Mouse (Mus musculus) Muller cell, postnatal 12 days (primary cell): ENCODE measurements at regions not wholly inside any gene's neighbourhood (a gene's known extent, or its start where the extent isn't known, plus 50 kb on each side); places are given as distances from the start of the nearest gene placed in this dataset.

Experiments used
- DNase-seq: peaks from one replicate; pipeline ENCODE4 v3.0.0-alpha.2; 2015; ENCODE audit errors: inconsistent ontology term

DNA sequence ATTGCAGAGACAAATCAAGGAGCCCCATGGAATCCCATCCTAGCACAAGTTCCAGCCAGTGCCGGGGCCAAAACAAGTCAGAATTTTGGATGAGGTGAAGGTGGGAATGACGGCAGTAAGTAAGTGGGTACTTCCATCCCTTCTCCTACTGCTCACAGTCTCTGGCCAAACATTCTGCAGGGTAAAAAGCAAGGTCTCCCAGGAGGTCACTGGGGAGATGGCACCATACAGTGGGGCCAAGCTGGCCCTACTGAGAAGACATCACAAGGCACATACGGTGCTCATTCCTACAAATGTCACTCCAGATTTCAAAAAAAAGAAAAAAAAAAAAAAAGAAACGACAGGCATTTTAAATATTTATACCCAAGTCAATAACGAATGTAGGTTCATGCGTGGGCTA, 129.6 kb downstream of the Ddx11 start:
- no peak for DNase-seq

DNA sequence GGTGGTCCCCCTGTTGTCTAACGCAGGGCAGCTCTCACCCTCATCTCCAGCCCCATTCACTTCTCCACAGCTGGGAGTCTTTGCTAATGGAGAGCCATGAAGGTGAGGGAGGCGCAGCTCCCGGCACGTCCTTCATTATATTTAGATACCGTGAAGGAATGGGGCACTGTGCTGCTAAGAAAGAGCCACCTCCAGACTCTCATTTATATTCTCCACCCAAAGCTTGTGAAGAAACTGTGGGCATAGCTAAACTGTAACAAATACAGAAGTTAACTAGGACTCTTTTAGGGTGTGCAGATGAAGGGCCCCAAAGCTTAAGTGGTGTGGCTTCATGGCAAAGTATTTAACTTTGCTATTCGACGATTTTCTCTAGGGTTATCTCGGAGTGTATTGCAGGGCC, 136.4 kb downstream of the Ddx11 start:
- no peak for DNase-seq

DNA sequence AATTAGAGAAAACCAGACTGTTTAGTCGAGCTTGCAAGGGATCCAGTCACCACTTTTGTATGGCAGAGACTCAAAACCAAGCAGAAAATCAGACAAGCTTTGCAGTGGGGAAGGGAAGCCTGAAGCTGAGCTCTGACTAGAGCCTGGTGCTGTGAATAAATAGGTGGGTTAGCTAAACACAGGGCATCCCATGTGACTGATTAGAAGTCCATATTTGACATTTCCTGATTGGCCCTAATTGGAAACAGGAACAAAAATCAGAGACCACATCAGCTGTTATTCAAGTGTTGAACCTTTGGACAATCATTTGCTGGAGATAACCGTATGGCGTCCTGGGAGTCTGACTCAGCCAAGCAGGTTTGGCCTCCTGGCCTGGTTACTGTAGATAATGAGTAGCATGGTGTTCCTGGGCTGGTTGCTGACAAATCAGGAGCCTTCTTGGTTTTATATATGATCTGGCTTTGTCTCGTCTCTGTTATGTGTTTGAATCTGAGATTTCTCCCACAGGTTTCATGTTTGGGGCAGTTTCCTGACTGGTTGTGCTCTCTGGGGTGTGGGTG, 139.4 kb downstream of the Ddx11 start:
- DNase-seq, result no peak

DNA sequence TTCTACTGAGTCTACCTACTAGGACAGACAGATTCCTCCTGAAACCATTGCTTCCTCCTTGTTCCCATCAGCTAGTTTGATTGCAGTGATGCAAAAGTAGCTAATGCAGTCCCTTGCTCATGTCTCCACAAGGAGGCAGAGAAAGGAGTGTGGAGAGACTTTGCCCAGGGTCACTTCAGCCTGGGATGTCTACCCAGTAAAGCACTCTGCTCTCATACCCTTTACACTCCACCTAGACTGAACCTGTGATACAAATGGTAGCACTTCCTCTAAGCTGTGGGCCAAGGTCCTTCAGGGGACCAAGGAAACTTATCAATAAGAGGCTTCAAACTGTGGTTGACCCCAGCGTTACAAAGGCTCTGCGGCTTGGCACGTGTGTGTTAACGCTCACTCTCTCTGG, 140.1 kb downstream of the Ddx11 start:
- no peak for DNase-seq

DNA sequence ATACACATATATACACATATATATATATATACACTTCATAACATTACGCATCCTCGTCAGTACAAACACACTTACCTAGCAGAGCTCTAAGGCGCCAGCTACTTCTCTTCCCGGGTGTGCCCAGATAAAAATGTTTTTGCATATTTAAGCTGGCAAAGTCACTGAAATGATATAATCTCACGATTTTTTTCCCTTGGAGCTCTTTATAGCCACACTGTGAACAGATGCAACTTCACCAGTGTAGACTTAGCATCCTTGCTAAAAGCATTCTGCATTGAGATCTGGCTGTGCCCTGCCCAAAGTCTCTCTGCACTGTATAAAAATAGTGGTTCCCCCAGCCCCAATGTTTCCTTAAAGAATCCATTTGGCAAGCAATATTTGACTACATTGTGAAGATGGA, 143.5 kb downstream of the Ddx11 start:
- no peak for DNase-seq

DNA sequence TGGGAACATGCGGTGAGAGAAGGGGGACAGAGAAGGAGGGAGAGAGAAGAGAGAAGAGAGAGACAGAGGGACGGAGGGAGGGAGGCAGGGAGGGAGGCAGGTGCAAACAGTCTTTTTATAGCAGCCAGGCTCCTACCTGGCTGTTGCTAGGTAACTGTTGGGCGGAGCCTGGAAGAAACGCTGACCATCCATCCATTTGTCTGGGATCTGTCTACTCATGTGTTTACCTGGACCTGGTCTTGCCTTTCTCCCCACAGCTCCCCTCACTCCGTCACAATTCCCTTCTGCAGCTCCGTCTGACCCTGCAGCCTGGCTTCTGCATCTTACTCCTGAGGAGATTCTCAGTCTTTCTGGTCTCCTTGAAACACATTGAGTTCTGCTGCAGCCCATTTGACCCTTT, 144.5 kb downstream of the Ddx11 start:
- DNase-seq, result no peak

DNA sequence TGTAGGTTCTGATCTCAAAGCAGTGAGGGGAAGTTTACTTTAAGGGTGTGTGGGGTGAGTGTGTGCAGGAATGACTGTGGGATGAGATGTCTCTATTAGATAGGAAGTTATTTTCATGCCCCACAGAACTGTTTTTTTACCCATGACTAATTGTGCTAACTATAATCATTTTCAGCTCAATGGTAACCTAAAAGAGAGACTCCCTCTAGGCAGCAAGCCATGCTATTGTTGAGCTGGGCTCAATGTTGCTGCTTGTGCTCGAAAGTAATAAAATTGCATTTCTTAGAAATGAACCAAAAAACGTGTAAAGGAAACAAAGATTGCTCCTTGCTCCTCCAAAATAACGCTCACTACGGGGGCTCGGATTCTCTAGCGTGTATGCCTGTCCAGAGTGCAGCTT, 146.2 kb downstream of the Ddx11 start:
- no peak for DNase-seq

DNA sequence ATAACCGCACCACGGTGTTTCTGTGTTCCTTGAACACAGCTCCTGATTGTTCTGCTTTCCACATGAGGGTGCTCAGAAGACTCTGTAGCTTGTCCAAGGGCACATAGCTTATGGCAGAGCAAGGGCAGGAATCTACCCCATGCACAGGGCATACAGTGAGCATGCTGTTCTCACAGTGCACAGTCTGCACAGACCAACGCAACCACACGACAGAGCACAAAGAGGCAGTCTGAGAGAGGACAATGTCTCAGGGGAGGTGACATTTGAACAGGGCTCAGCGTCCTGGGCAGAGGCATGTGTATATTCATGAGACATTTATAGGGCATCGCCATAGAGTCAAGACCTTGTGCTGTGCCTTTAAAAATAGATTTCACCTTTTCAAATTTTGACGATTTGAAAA, 148.6 kb downstream of the Ddx11 start:
- no peak for DNase-seq

DNA sequence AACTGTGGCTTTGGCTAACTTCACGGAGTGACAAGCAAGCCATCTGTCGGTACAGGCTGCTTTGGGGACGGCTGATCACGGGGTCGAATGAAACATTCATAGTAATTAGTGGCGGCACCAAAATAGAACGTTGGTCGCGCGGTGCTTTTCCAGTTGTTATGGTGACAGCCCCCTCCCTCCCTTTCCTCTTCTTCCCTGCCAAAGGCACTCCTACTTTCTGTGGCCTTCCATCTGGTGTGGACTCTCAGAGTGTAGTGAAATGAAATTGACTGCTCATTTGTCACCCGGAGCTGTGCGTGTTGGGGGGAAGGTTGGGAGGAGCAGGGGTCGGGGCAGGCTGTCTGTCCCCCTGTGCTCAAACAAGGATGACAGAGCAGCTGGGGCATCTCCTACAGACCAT, 153.5 kb downstream of the Ddx11 start:
- peak; percentile 83 for DNase-seq

DNA sequence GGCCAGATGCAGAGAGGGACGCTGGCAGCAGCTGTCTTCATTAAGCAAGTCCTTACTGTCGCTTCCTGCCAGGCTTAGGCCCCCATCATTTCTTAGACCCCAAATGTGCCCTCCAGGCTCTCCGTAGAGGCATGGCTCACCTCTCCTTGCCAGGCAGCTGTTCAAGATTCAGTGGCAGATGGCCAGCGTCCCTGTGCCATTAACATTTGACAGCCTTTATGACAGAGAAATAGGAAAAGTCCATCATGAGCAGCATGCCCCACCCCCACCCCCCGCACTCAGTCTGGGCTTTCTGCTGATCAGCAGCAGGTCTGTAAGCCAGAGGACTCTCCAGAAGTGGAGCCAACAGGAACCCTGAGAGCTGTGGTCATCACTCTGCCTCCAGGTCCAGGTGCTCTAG, 154.7 kb downstream of the Ddx11 start:
- DNase-seq, result no peak

DNA sequence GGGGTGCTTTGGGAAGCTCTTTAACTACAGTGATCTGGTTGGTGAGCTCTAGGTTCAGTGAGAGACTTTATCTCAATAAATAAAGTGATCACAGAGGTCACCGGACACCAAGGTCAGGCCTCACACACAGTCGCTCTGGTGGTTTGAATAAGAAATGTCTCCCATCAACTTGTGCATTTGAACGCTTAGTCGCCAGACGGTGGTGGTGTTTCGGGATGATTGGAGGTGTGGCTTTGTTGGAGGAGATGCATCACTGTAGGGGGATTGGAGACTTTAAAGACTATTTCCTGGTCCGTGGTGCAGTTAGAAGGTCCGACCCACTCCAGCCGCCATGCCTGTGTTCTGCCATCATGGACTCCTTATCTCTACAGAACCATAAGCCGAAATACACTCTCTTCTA, 162.0 kb downstream of the Ddx11 start:
- DNase-seq, result no peak
